Mouse (Mus musculus): ENCODE results near the gene Bicdl1.

Bicdl1 gene

GRCm38 (mm10) chr5:115726019-115726418 is 5.4 kb downstream of the Bicdl1 start:
- in situ Hi-C loops (cut with MseI, MboI): no loop called here

- in situ Hi-C loops (cut with MseI, MboI): no loop called here
Observed at GRCm38 (mm10) chr5:115724422-115724821, 7.0 kb downstream of the Bicdl1 start.

GRCm38 (mm10) chr5:115722188-115722959 is 9.0 kb downstream of the Bicdl1 start:
- in situ Hi-C loops (cut with MseI, MboI): no loop called here

GRCm38 (mm10) chr5:115720761-115721160 is 10.7 kb downstream of the Bicdl1 start:
- in situ Hi-C loops (cut with MseI, MboI): no loop called here

- in situ Hi-C loops (cut with MseI, MboI): no loop called here
Observed at GRCm38 (mm10) chr5:115717693-115718092, 13.7 kb downstream of the Bicdl1 start.

- in situ Hi-C loops (cut with MseI, MboI): no loop called here
Observed at GRCm38 (mm10) chr5:115717106-115717505, 14.3 kb downstream of the Bicdl1 start.

- in situ Hi-C loops (cut with MseI, MboI): no loop called here
Observed at GRCm38 (mm10) chr5:115716426-115716825, 15.0 kb downstream of the Bicdl1 start.

GRCm38 (mm10) chr5:115714761-115715160 is 16.7 kb downstream of the Bicdl1 start:
- in situ Hi-C loops (cut with MseI, MboI): no loop called here

- in situ Hi-C loops (cut with MseI, MboI): no loop called here
Observed at GRCm38 (mm10) chr5:115712487-115712886, 18.9 kb downstream of the Bicdl1 start.

- in situ Hi-C loops (cut with MseI, MboI): no loop called here
Observed at GRCm38 (mm10) chr5:115711636-115712419, 19.6 kb downstream of the Bicdl1 start.

- in situ Hi-C loops (cut with MseI, MboI): no loop called here
Observed at GRCm38 (mm10) chr5:115710171-115710570, 21.2 kb downstream of the Bicdl1 start.

- in situ Hi-C loops (cut with MseI, MboI): no loop called here
Observed at GRCm38 (mm10) chr5:115708930-115709329, 22.5 kb downstream of the Bicdl1 start.

- in situ Hi-C loops (cut with MseI, MboI): no loop called here
Observed at GRCm38 (mm10) chr5:115701981-115702380, 29.4 kb downstream of the Bicdl1 start.

- in situ Hi-C loops (cut with MseI, MboI): no loop called here
Observed at GRCm38 (mm10) chr5:115701215-115701614, 30.2 kb downstream of the Bicdl1 start.

GRCm38 (mm10) chr5:115696811-115697210 is 34.6 kb downstream of the Bicdl1 start:
- in situ Hi-C loops (cut with MseI, MboI): no loop called here

- in situ Hi-C loops (cut with MseI, MboI): no loop called here
Observed at GRCm38 (mm10) chr5:115695191-115695770, 36.1 kb downstream of the Bicdl1 start.

- in situ Hi-C loops (cut with MseI, MboI): no loop called here
Observed at GRCm38 (mm10) chr5:115693271-115693670, 38.1 kb downstream of the Bicdl1 start.

- in situ Hi-C loops (cut with MseI, MboI): no loop called here
Observed at GRCm38 (mm10) chr5:115686716-115687115, 44.7 kb downstream of the Bicdl1 start.

GRCm38 (mm10) chr5:115685126-115685525 is 46.3 kb downstream of the Bicdl1 start:
- in situ Hi-C loops (cut with MseI, MboI): no loop called here

GRCm38 (mm10) chr5:115671846-115672245 is 59.6 kb downstream of the Bicdl1 start:
- in situ Hi-C loops (cut with MseI, MboI): no loop called here

GRCm38 (mm10) chr5:115670406-115670805 is 61.0 kb downstream of the Bicdl1 start:
- in situ Hi-C loops (cut with MseI, MboI): no loop called here

- in situ Hi-C loops (cut with MseI, MboI): no loop called here
Observed at GRCm38 (mm10) chr5:115669974-115670373, 61.4 kb downstream of the Bicdl1 start.

- in situ Hi-C loops (cut with MseI, MboI): no loop called here
Observed at GRCm38 (mm10) chr5:115668986-115669385, 62.4 kb downstream of the Bicdl1 start.

Data from mouse trophoblast stem cell (cell line).